Mouse (Mus musculus) testis, postnatal 14 days (tissue): ENCODE measurements around the gene B3gnt2.

Experiments
- DNase-seq: peaks from one replicate; pipeline ENCODE4 v3.0.0; 2021; ENCODE audit warnings: low spot score

B3gnt2 gene

GRCm38 (mm10) chr11:22720096-22720495 is 140.7 kb downstream of the B3gnt2 start:
- no peak for DNase-seq

- no peak for DNase-seq
These were observed 141.2 kb downstream of the B3gnt2 start for GRCm38 (mm10) chr11:22719570-22719969.

- no peak for DNase-seq
These were observed 142.7 kb downstream of the B3gnt2 start for GRCm38 (mm10) chr11:22718036-22718435.

GRCm38 (mm10) chr11:22711327-22711726 is 149.4 kb downstream of the B3gnt2 start:
- DNase-seq: no peak

- DNase-seq: no peak
These were observed 150.2 kb downstream of the B3gnt2 start for GRCm38 (mm10) chr11:22710596-22710995.
